Mouse (Mus musculus) spleen, postnatal 36 days (tissue): ENCODE results near the gene Gm20388.

Source experiments
- DNase-seq, 2 experiments: peaks; one replicate each; pipeline ENCODE4 v3.0.0; 2022; ENCODE audit warnings: low spot score in 2 of 2, mixed read lengths in 1 of 2

The Gm20388 gene

DNA sequence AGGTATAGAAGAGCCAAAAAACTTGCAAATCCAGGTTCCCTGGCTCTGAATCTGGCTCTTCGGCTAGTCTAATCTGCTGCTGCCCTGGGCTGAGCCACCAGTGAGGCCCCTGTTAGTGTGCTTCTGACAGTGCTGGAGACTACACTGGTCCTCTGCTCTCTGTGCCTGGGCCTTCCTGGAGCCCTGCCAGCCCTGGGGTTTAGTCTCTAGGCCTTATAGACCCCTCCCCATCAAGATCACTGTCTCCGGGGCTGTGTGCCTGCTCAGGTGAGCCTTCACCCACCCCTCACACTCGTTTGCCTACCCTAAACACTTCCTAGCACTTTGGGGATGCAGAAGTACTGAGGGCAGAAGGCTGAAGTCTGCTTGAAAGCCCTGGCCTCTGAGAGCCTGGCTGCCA is 208.8 kb downstream of the Gm20388 start:
- no peak for DNase-seq

DNA sequence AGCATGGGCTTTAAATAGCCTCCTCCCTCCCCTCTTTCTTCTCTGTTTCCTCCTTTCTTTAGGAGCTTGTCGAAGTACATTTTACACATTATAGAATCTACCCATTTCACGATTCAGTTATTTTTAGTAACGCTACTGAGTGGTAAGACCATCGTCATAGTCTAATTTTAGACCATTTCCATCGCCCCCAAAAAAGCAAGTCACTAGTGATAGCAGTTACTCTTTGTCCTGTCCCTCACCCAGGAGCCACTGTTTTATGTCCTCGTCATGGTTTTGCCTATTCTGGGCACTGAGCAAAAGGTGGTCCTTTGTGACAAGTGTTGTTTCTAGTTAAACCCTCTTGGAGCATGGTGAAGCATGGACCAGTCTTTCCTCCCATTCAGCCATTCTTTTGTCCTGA is 209.3 kb downstream of the Gm20388 start:
- DNase-seq = no peak

DNA sequence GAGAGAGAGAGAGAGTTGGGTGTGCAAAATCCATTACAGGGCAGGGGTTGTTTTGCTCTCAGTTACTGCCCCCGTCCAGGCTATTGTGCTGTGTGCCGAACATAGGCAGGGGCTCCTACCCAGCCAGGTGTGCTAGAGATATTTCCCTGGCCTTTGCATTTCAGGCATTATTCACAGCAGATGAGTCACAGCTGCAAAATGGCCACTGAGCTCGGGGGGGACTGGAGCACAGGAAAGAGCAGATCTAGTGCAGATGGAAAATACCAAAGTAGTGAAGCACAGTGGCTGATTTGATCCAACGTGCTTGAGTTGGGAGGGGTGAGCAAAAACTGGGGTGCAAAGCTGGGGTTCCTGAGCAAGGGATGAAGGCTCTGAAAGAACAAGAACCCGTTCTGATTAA is 210.3 kb downstream of the Gm20388 start:
- no peak for DNase-seq

DNA sequence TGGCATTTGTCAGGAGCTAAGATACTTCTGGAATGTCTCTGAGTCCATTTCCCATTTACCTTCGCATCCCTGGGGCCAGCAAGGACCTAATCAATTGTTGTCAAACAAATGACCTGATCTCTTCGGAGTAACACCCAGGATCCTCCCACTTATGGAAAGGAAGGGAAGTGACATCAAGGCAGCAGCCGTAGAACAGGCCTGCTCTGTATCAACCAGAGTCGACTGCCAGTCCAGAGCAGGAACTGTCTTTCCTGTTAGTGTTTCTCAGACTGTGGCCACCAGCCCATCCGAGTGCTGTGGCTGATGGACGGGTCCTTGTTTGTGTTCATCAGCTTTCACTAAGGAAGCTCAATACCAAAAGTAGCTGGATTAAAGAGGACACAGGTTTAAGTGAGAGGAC is 213.6 kb downstream of the Gm20388 start:
- DNase-seq = no peak

DNA sequence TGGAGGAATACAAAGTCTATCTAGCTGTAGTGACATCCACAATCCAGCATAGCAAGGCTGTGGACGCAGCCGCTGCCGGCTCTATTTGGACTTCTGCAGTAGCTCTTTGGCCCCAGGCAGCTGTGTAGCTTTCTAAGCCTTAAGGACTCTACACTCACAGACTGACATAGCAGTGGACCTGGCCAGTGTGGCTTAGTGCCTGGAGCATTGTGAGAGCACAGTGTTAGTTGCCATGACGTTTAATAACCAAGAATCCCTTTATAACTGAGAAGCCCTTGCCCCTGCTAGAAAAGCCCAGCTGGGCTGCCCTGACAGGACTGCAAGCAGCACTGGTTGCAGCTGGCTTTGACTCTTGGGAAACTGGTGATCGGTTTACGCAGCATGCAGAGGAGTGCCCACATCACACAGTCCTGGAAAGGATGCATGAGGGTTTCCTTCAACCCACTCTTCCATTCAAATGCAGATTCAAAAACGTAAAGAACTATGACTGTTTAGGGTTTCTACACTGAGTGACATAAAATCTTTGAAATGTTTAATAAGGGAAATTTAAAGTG is 214.3 kb downstream of the Gm20388 start:
- no peak for DNase-seq

DNA sequence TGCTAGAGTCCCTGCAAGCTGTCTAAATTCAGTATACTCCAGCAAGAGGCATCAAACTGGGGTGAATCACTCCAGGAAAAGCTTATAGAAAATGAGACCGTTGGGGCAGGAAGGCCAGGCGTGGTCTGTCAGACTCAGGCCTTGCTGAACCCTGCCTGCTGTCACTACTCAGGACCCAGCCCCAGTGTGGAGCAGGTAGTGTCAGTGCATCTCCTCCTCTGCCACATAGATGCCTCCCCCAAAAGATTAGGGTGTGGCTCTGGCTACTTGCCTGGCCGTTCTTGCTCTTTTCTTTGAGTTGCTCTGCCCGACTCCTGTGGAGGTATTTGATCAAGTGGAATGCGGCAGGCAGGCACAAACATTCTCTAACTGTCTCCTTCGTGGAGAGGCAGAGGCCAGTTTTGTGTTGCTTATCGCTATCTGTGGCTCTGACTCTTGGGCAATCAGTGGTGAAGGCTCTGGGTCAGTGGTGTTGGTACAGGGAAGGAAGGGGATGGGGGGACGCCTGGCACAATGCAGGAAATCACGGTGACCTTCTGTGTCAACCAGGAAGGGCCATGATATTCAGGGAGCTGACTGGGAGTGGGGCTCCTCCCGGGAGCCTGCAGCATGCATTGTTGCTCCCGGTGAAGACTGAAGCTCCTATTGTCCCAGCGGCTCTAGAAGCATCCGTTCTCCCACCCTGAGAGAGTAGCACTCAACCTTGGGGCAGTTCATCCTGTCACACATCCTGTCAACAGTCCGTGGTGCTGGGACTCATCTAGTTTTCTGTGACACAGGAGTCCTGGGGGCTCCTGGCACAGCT is 215.9 kb downstream of the Gm20388 start:
- DNase-seq = no peak

DNA sequence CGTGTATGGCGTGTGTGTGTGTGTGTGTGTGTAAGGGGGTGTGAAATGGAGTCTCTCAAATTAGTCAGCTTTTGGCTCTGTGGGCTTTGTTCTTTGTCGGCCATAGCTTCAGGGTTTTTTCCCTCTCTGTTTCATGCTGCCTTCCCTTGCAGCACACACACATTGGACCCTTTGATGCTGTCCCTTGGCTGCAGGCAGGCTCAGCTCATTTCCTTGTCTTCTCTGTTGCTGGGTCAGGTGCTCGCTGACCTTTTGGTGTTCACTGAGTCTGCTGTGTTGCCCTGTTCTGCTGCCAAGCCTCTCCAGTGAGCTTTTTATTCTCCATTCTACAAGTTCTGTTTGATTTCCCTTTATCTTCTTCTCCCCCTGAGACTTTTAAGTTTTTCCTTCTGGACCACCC is 218.9 kb downstream of the Gm20388 start:
- no peak for DNase-seq

DNA sequence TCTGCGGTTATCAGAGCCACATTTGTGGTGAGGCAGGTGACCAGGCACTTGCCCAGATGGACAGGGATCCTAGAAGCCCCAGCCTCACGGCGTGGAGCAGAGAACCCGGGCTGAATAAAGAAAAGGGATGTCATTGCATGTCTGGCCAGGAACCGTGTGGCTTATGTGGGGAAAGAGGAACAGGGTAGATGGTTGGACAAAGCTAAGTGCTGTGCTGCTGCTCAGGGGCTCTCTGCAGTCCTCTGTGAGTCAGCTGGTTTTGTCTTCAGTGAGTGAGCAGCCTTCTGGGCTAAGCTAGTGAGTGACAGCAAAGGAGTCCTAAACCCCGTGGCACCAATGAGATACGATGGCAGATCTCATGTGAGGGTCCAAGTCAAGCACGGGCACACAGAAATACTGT is 220.5 kb downstream of the Gm20388 start:
- DNase-seq = no peak

DNA sequence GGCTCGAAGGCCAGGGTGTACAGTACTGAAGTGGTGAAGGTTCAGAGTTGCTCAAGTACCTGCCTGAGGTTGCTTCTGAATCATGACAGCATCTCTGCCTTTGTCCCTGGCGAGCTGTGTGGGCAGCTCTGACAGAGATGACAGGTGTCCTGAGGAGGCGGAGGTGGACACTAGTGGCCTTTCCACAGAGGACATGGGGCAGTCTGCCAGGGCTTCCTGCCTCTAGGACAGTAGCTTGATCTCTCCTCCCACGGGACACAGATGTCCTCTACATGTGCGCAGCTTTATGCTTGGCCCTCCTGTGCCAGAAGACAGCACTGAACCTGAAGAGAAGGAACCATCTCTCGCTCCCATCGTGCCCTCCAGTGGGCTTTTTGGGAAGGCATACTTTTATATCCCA is 222.5 kb downstream of the Gm20388 start:
- no peak for DNase-seq

DNA sequence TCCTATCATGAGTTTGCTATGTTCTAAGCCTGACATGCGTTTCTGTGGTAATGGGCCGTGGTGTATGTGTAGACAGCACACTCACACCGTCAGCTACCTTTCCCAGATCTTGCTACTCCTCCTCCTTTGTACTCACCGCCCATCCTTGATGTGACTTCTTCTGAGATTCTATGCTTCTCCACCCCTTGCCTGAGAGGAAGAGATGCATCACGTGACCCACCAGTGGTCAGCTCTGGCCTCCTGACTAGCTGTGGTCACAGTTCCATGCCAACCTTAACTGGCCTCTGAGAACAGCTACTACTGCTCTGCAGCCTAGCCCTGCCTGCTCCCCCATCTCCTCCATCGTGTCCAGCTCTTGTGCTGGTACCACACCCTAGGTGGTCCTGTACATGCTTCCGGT is 225.0 kb downstream of the Gm20388 start:
- no peak for DNase-seq

DNA sequence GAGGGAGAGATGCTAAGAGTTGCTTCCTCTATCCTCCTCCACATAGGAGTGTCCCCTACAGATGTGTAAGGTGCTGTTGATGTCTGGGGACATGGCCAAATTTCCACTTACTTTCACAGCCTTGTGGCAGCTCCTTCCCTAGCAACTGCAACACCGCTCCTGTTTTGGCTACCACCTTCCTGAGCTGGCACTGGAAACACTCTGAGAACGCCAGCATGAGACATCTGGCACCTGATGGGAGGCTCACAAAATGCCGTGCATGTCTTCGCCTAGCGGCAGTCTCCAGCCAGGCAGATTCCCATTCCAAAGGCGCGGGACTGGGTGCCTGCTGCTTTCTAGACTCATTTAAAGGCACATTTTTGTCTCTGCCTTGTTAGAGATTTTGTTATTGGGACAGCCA is 226.0 kb downstream of the Gm20388 start:
- no peak for DNase-seq

DNA sequence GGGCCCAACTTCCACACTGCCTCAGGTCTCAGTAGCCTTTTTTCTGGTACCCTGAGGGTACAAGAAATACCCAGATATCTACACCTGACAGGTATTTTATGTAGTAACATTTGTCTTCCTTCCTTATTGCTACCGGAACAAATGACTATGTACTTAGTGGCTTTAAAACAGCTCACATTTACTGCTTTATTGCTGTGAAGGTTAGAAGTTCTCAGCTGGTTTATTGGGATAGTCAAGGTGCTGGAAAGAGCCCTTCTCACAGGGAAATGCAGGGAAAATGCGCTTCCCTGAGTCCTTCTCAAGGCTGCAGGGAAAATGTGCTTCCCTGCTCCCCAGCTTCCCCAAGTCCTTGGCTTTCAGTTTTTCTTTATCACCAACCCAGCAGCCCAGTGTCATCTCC is 228.3 kb downstream of the Gm20388 start:
- no peak for DNase-seq

DNA sequence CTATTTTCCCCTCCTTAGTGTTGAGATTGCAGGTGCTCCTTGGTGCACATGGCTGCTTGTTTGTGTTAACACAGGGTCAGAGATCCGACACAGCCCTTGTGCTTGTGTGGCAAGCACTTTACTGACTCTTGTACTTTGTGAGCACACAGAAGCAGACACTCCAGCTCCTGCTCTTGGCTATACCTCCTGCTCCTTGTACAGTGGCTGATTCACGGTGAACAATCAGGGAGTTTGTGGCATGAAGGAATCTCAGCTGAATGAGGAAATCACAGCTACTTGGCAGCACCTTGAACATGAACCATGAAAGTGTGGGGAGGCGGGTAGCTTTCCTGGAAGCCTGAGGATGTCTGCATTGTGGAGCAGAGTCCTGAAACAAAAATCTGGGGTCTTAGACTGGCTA is 230.1 kb downstream of the Gm20388 start:
- DNase-seq = no peak

DNA sequence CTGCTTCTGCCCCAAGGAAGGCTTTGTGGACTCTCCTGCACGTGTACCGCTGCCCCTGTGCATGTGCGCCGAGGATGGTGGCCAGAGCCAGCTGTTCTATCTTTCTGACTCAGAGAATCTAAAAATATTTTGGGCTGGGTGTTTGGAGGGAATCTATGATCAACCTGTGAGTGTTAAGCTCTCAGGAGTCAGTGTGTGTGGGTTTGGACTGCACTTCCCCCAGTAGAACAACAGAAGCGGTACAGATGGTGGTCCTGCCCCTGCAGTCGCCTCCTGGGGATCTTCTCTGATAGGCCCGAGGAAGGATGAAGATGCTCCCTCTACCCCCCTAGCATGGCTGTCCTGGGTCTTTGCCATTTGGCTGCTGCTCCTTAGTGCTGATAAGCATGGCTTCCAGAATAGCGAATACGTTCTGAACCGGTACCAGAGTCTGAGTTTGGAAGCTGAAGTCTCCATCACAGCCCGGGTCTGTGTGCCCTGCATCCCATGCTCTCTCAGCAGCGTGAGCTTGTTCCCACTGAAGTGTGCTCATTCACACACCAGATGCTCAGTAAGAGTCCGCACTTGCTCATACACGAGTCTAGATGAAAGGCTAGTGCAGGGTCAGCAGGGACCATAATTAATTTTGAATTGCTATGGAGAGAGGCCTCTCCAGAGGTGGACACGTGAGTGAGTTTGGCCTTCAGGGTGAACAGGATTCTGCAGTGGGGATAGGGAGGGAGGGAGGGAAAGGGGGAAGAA is 233.4 kb downstream of the Gm20388 start:
- no peak for DNase-seq

DNA sequence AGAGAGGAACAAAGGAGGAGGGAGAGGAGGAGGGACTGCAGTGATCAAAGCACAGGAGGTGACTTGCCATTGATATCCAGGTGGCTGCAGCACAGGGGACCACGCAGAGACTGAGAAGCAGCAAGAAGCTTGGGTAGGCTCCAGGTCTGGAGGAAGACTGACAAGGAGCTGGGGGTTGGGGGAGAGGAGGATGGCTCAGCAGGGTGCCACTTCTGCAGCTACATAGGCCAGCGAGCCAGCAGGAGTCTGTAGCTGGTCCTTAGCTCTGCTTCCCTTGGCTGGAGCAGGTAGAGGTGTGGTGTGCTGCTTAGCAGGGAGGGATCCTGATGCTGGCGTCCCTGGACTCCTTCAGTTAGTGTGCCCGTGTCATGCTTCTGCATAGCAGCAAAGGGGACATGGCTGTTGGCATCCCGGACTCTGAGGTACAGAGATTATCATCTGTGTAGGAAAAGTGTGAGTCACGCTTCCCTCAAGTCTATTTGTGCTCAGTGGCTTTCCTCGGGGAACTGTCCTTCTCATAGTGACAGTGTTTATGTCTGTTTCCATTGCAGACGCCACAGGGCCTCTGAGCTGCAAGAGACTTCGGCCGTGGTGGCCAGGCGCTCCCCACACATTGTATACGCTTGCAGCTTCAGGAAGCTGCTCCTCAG is 234.1 kb downstream of the Gm20388 start:
- no peak for DNase-seq

DNA sequence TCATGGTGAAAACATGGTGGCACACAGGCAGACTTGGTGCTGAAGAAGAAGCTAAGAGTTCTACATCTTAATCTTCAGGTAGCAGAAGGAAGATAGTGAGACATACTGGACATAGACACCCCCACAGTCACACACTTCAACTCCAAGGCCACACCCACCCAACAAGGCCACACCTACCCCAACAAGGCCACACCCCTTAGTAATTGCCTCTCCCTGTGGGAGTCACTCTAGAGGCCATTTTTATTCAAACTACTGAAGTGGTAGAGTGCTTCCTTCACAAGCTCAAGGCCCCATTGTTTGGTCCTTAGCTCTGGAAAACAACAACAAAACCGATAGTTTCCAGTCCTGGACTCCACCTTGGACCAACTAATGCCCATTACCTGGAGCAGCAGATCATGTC is 235.4 kb downstream of the Gm20388 start:
- no peak for DNase-seq

DNA sequence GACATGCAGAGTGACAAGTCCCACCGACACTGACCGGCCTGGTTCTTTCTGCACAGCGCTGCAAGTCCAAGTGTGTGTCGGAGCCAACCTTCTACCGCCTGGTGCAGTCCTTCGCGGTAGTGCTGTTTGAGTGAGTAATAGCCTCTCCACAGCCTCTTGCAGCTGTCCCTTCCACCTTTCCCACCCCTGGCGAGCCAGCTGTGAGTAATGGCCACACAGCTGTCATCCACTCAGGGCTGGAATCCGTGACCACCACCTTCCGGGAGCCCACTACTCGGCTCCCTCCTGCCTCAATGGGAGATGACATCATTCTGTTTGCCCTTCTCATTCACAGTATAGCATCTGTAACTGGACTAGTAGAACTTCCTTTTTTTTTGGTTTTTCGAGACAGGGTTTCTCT is 239.4 kb downstream of the Gm20388 start:
- DNase-seq = no peak

DNA sequence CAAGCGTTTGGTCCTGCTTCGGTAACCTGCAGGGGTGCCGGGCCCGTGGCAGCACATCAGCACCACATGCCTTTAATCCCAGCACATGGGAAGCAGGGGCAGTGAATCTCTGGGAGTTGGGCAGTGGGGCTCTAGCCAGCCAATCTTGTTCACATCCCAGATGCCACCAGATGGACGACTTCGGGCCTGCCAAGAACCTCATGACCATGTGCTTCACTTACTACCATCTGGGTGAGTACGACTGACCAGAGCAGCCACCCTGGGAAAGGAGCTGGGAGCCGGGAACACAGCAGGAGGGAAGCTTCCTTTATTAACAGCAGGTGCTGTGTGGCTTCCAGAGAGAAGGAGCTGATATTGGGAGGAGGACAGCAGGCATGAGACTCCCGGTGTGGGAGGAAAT is 240.5 kb downstream of the Gm20388 start:
- DNase-seq = no peak

DNA sequence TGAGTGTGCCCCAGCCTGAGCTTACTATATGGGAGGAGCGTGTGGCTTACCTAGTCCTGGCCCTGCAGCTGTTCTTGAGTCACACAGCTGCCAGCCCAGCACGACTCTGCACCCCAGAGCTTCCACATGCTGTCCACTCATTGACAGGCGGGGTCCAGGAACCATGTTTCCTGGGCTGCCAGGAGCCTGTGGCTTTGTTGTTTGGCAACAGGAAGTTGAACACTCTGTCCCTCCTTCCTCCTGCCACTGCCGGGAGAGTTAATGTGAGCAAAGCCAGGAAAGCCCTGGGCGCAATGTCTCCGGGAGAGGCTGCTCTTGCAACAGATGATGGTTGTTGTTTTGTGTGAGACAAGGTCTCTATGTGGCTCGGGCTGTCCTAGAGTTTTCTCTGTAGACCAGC is 242.0 kb downstream of the Gm20388 start:
- no peak for DNase-seq

DNA sequence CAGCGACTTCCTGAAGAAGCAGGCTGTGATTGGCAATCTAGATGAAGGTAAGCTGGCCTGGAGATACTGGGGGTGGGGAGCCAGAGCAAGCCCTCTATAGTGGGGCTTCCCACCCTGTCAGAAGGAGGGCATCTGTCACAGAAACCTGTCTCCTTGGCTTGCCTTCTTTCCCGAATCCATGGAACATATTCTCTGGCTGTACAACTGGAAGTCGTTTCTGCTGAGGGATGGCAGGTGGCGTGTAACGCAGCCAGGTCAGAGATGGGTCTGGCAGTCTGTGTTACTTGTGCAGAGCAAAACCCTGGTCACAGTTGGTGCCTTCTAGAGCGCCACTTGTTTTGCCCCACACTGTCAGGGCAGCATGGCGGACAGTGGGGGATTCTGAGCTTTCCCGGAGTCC is 249.7 kb downstream of the Gm20388 start:
- DNase-seq = no peak

DNA sequence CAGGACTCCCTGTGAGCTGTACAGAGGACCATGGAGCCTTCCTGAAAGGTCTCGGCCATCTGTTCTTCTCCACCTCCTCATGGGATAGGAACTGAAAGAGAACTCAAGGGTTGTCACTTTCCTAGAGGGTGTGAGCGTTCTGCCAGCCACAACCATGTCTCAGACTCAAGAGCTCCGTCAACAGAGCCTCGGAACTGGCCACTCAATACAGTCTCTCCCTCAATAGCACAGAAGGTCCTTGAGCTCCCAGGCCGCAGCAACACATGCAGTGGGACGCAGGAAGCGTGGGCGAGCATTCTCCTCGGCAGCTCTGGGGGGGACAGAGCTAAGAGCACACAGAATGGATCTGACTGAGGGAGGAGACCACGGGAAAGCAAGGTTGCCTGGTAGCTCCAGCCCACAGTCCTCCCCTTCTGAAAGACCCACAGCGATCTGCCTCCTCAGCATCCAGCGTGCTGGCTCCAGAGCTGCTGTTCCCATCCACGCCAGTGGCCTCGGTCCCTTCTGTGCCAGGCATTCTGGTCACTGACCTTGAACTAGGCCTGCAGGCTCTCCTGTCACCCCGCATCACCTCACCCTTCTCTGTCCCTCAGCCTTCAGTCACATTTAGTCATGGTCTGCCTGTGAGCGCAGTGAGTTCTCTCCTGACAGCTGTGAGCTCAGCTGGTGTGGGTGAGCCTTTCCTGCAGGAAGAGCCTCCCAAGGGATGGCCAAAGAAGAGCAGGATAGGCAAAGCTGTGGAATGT is 251.2 kb downstream of the Gm20388 start:
- DNase-seq = no peak

DNA sequence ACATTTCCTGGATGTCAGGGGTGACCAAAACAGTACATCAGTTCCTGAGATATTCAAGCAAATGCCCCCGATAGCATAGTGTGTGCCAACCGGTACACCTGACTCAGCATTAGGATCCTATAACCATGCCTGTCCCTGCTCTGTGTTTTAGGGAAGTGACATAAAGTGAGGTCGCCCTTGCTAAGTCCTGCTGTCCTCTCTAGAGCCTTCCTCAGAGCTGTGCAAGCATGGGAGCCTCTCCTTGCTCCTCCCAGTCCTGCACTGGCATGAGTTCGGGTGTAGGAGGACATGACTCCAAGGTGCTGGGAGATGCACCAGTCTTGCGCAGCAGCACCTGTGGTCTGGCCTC is 251.7 kb downstream of the Gm20388 start:
- DNase-seq = no peak
